Mouse (Mus musculus) CH12.LX (cell line): ENCODE results near the gene Atp5g2.
A peak's percentile ranks its signal among the peaks of the same experiment; 100 is the strongest.

Source experiments
- CHD2 ChIP-seq: IDR thresholded peaks from 2 replicates; pipeline ENCODE4 v1.6.1; 2011; ENCODE audit warnings: low read length, improper control_type of control experiment
- CTCF ChIP-seq, 2 experiments: IDR thresholded peaks in 1 of 2; conservative IDR thresholded peaks in 1 of 2; 2 replicates each; pipeline ENCODE4 v1.5.1; 2011 to 2012; ENCODE audit warnings: low read depth in 2 of 2, low read length in 2 of 2, improper control_type of control experiment in 1 of 2, inconsistent platforms in 1 of 2, mild to moderate bottlenecking in 1 of 2, moderate library complexity in 1 of 2
- EP300 ChIP-seq: IDR thresholded peaks from 2 replicates; pipeline ENCODE4 v1.6.1; 2011; ENCODE audit warnings: low read length, improper control_type of control experiment
- JUND ChIP-seq: conservative IDR thresholded peaks from 2 replicates; pipeline ENCODE4 v1.6.1; 2011; ENCODE audit warnings: low read depth, low read length, improper control_type of control experiment
- MAFK ChIP-seq: IDR thresholded peaks from 2 replicates; pipeline ENCODE4 v1.6.1; 2011; ENCODE audit warnings: low read length, improper control_type of control experiment; ENCODE audit not compliant: insufficient replicate concordance
- USF1 ChIP-seq: IDR thresholded peaks from 2 replicates; pipeline ENCODE4 v1.6.1; 2014; ENCODE audit warnings: low read depth, mild to moderate bottlenecking, inconsistent platforms, low read length, improper control_type of control experiment
- ZC3H11A ChIP-seq: IDR thresholded peaks from 2 replicates; pipeline ENCODE4 v1.6.1; 2012; ENCODE audit warnings: low read depth, mild to moderate bottlenecking, inconsistent platforms, low read length, improper control_type of control experiment

DNA sequence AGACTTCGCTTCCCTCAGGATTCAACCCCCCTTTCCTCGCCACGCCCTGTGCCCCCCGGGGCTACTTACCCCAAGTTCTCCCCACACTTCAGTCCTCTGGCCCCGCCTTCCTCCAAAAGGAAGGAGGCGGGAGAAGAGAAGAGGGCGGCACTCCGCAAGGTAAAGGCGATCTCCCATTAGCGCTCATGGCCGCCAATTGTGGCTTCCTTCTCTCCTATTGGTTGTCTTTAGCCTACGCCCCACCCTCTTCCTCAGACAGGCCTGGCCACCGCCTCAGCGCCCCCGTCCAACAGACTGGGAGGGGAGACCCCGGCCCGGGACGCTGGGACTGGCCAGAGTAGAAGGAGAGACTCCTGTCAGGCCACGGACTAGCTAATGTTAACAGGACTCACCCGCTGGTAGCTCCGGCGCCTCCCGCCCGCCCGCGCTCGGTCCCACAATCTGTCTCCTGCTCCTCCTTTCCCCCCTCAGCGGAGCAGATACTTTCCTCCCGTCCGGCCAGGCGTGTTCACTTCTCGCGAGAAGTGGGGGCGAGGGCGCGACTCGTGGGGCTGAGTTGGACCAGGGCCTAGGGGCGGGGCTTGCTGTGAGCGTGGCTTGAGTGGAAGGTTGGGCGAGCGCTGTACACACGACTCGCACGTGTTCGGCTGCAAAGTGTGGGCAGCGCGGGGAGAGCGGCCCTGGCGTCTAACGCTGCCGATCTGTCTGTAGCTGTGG lies 47.0 kb downstream of the Atp5g2 start, which contains the start of the genes Gm28047 and Atf7:
- TF ChIP-seq CTCF (conservative IDR thresholded peaks at IDR 0.05 in 1 of 2, IDR thresholded peaks at IDR 0.05 in 1 of 2; ENCODE audit: low read depth in 2 of 2, low read length in 2 of 2) (no peak), CHD2 (peak; percentile 99), MAFK (no peak), ZC3H11A (no peak), USF1 (no peak), JUND (no peak), EP300 (no peak)
